Mouse (Mus musculus) midbrain, postnatal 0 days (tissue): Measurements from ENCODE around the gene Spta1. TPM values are rescaled to one million over a fixed set of nuclear protein-coding genes. Genes with fewer than 3 reads are reported as not detected.

Source experiments
- ATAC-seq: fragments of 200-750 bp; cut with Nextera tagmentation; 2 replicates; pipeline ENCODE4 v1.8.0; 2017; ENCODE audit warnings: moderate number of reproducible peaks, mild to moderate bottlenecking, moderate TSS enrichment, moderate library complexity; ENCODE audit not compliant: low FRiP score
- DNase-seq: peaks from one replicate; pipeline ENCODE4 v3.0.0-alpha.2; 2015; ENCODE audit warnings: low spot score
- H3K27ac ChIP-seq: fragments of 300-500 bp; sonication (generic); 2 replicates; pipeline ENCODE4 v1.5.1; 2014; ENCODE audit warnings: low read depth, mild to moderate bottlenecking, low read length, mixed read lengths
- H3K27me3 ChIP-seq: fragments of 300-500 bp; sonication (generic); 2 replicates; pipeline ENCODE4 v1.6.1; 2014; ENCODE audit warnings: low read length, control low read depth, mixed read lengths; ENCODE audit not compliant: insufficient read depth
- H3K36me3 ChIP-seq: fragments of 300-500 bp; sonication (generic); 2 replicates; pipeline ENCODE4 v1.6.1; 2014; ENCODE audit warnings: low read length, control low read depth, mixed read lengths; ENCODE audit not compliant: insufficient read depth
- H3K4me1 ChIP-seq: fragments of 300-500 bp; sonication (generic); 2 replicates; pipeline ENCODE4 v1.6.1; 2014; ENCODE audit warnings: mild to moderate bottlenecking, control low read depth, antibody characterized with exemption, low read length, mixed read lengths; ENCODE audit not compliant: insufficient read depth
- H3K4me2 ChIP-seq: fragments of 300-500 bp; sonication (generic); 2 replicates; pipeline ENCODE4 v1.6.1; 2014; ENCODE audit warnings: low read depth, mild to moderate bottlenecking, low read length, mixed read lengths; ENCODE audit not compliant: poor library complexity, severe bottlenecking
- H3K4me3 ChIP-seq: fragments of 300-500 bp; sonication (generic); 2 replicates; pipeline ENCODE4 v1.5.1; 2014; ENCODE audit warnings: low read depth, mild to moderate bottlenecking, low read length, moderate library complexity
- H3K9ac ChIP-seq: fragments of 300-500 bp; sonication (generic); replicated peaks from 2 replicates; pipeline ENCODE4 v1.6.1; 2014; ENCODE audit warnings: mild to moderate bottlenecking, low read length, moderate library complexity, mixed read lengths; ENCODE audit not compliant: poor library complexity, severe bottlenecking
- H3K9me3 ChIP-seq: fragments of 300-500 bp; sonication (generic); 2 replicates; pipeline ENCODE4 v1.6.1; 2016; ENCODE audit warnings: low read length, control low read depth
- CTCF ChIP-seq: IDR thresholded peaks from 2 replicates; pipeline ENCODE4 v1.5.1; 2016; ENCODE audit warnings: antibody characterized with exemption, mild to moderate bottlenecking
- WGBS: fragments of 180-500 bp; shearing (Covaris S2); extraction: QIAGEN DNeasy Blood & Tissue Kit; methylation state at CpG from one replicate; pipeline ENCODE4 v1.1.7; 2014; 5-methylcytosine and 5-hydroxymethylcytosine counted together
- polyA plus RNA-seq: library from polyadenylated mRNA; unstranded; fragments of >200 nt; fragmentation: Nextera tagmentation; extraction: Ambion mirVana; gene quantifications from 2 replicates; pipeline ENCODE4 v1.2.1, GENCODE M21; 2015
- total RNA-seq: library from RNA; depleted of rRNA; stranded (reverse); fragments of >200 nt; gene quantifications from 2 replicates; pipeline ENCODE4 v1.2.3, GENCODE M21; 2014

Spta1 gene
- total and polyA plus RNA-seq, 2 experiments from 2014 or later: 0.04 to 0.16 TPM

- Histone ChIP-seq H3K9me3 (no peaks in the 10 kb centered on the region), H3K27me3 (no peaks in the 10 kb centered on the region), H3K4me3 (no peak within 1 kb of the TSS), H3K4me2 (no peak within 1 kb of the TSS), H3K4me1 (no peaks in the 10 kb centered on the region), H3K36me3 (no peaks in the 10 kb centered on the region), H3K9ac (no peak within 1 kb of the TSS), H3K27ac (no peak within 1 kb of the TSS)
- no peak for ATAC-seq
- TF ChIP-seq CTCF: no peak
- no peak for DNase-seq
- 87% methylated on average over 1 of the region's 1 CpGs for WGBS
Measured at GRCm38 (mm10) chr1:174155333-174155732, 17.2 kb upstream of the Spta1 start, which contains the start of gene Olfr420. TSS of gene Olfr420 (plus strand) at chr1:174155633.

- Histone ChIP-seq H3K4me1 (no peaks in the 10 kb centered on the region), H3K36me3 (no peaks in the 10 kb centered on the region), H3K9ac (no peak overlapping the region), H3K4me3 (no peak overlapping the region), H3K27me3 (no peaks in the 10 kb centered on the region), H3K27ac (no peak overlapping the region), H3K9me3 (no peaks in the 10 kb centered on the region), H3K4me2 (no peak overlapping the region)
- 88% methylated on average over 3 of the region's 3 CpGs for WGBS
- DNase-seq (no peak), ATAC-seq (no peak)
- no peak for TF ChIP-seq CTCF
Measured at GRCm38 (mm10) chr1:174157622-174158021, 15.0 kb upstream of the Spta1 start.

GRCm38 (mm10) chr1:174158512-174158911 is 14.1 kb upstream of the Spta1 start:
- H3K36me3 ChIP-seq: no peaks in the 10 kb centered on the region
- TF ChIP-seq CTCF: no peak
- WGBS: 96% methylated on average over 1 of the region's 1 CpGs
- ATAC-seq (no peak), DNase-seq (no peak)
- H3K27ac ChIP-seq: no peak overlapping the region
- H3K4me3 ChIP-seq: no peak overlapping the region
- H3K4me1 ChIP-seq: no peaks in the 10 kb centered on the region
- no peaks in the 10 kb centered on the region for H3K9me3 ChIP-seq
- no peaks in the 10 kb centered on the region for H3K27me3 ChIP-seq
- no peak overlapping the region for H3K9ac ChIP-seq
- no peak overlapping the region for H3K4me2 ChIP-seq

GRCm38 (mm10) chr1:174159095-174159494 is 13.5 kb upstream of the Spta1 start:
- Histone ChIP-seq H3K4me2 (no peak overlapping the region), H3K9ac (no peak overlapping the region), H3K9me3 (no peaks in the 10 kb centered on the region), H3K4me3 (no peak overlapping the region), H3K4me1 (no peaks in the 10 kb centered on the region), H3K27ac (no peak overlapping the region), H3K36me3 (no peaks in the 10 kb centered on the region), H3K27me3 (no peaks in the 10 kb centered on the region)
- no peak for ATAC-seq
- DNase-seq: no peak
- no peak for TF ChIP-seq CTCF
- WGBS: 93% methylated on average over 10 of the region's 10 CpGs

- no peak overlapping the region for H3K4me2 ChIP-seq
- H3K9ac ChIP-seq: no peak overlapping the region
- no peaks in the 10 kb centered on the region for H3K4me1 ChIP-seq
- TF ChIP-seq CTCF: no peak
- DNase-seq (no peak), ATAC-seq (no peak)
- no peak overlapping the region for H3K27ac ChIP-seq
- H3K27me3 ChIP-seq: no peaks in the 10 kb centered on the region
- H3K9me3 ChIP-seq: no peaks in the 10 kb centered on the region
- H3K36me3 ChIP-seq: no peaks in the 10 kb centered on the region
- no peak overlapping the region for H3K4me3 ChIP-seq
Measured at GRCm38 (mm10) chr1:174169024-174169423, 3.6 kb upstream of the Spta1 start.

GRCm38 (mm10) chr1:174170706-174171501 is 1.7 kb upstream of the Spta1 start:
- no peak for DNase-seq
- Histone ChIP-seq H3K9ac (no peak overlapping the region), H3K27me3 (no peaks in the 10 kb centered on the region), H3K4me3 (no peak overlapping the region), H3K4me1 (no peaks in the 10 kb centered on the region), H3K9me3 (no peaks in the 10 kb centered on the region), H3K27ac (no peak overlapping the region), H3K36me3 (no peaks in the 10 kb centered on the region), H3K4me2 (no peak overlapping the region)
- no peak for TF ChIP-seq CTCF
- WGBS: 89% methylated on average over 5 of the region's 5 CpGs
- no peak for ATAC-seq
